Mouse (Mus musculus): ENCODE data around the gene Polh. TPM values are rescaled to one million over a fixed set of nuclear protein-coding genes. Genes with fewer than 3 reads are reported as not detected.

Gene Polh
- polyA plus RNA-seq, 1 experiment from 2014 or later = 8.9 TPM

GRCm38 (mm10) chr17:46123285-46123684, 79.2 kb downstream of the Polh start:
- DNase-seq (no peak), ATAC-seq (no peak)
- WGBS (ENCODE audit: insufficient replicate concordance) = 93% methylated on average over 4 of the region's 4 CpGs
- peaks cover 79% of the 10 kb centered on the region for H3K36me3 ChIP-seq (replicated peaks; ENCODE audit: insufficient read depth, low read length)
- H3K9ac ChIP-seq (replicated peaks) = no peak overlapping the region
- no peaks in the 10 kb centered on the region for H3K9me3 ChIP-seq (ENCODE audit: low read length)
- TF ChIP-seq CTCF (IDR thresholded peaks at IDR 0.05; ENCODE audit: low read depth) (no peak), EP300 (IDR thresholded peaks at IDR 0.05; ENCODE audit: low read depth) (no peak)
- no peak overlapping the region for H3K27ac ChIP-seq (ENCODE audit: low read depth)
- no peaks in the 10 kb centered on the region for H3K4me1 ChIP-seq (ENCODE audit: insufficient read depth)
- no peaks in the 10 kb centered on the region for H3K27me3 ChIP-seq (ENCODE audit: insufficient read depth, low read length)
- no peak overlapping the region for H3K4me2 ChIP-seq (ENCODE audit: low read depth, low read length)
- H3K4me3 ChIP-seq (ENCODE audit: low read depth, low read length) = no peak overlapping the region

- Histone ChIP-seq H3K9ac (replicated peaks) (no peak overlapping the region), H3K27me3 (ENCODE audit: insufficient read depth, low read length) (no peaks in the 10 kb centered on the region), H3K36me3 (replicated peaks; ENCODE audit: insufficient read depth, low read length) (peaks cover 79% of the 10 kb centered on the region), H3K4me3 (ENCODE audit: low read depth, low read length) (no peak overlapping the region), H3K9me3 (ENCODE audit: low read length) (no peaks in the 10 kb centered on the region), H3K27ac (ENCODE audit: low read depth) (no peak overlapping the region), H3K4me1 (ENCODE audit: insufficient read depth) (no peaks in the 10 kb centered on the region), H3K4me2 (ENCODE audit: low read depth, low read length) (no peak overlapping the region)
- ATAC-seq (no peak), DNase-seq (no peak)
- TF ChIP-seq CTCF (IDR thresholded peaks at IDR 0.05; ENCODE audit: low read depth) (no peak), EP300 (IDR thresholded peaks at IDR 0.05; ENCODE audit: low read depth) (no peak)
- 93% methylated on average over 4 of the region's 4 CpGs for WGBS (ENCODE audit: insufficient replicate concordance)
Measured at GRCm38 (mm10) chr17:46122791-46123190, 79.7 kb downstream of the Polh start.

MicroRNA genes within 50 kb of the gene (microRNA counts, 519-probe panel; counts per million panel counts)
- not detected for microRNA mmu-miR-693-3p
- not detected for microRNA mmu-miR-693-5p

Small RNAs within 50 kb of the gene (microRNA-seq; reads per million reads assigned to microRNA genes)
- gene Mir693 = not detected

Other genes with a start within 250 kb of the Polh start
- gene Vegfa, start 170.3 kb downstream of the Polh start, polyA plus RNA-seq (2015; fragmentation: Nextera tagmentation; extraction: Ambion mirVana) = 2.8 and 3.1 TPM in 2 replicates
- gene Mrps18a, start 91.7 kb downstream of the Polh start, polyA plus RNA-seq (2015; fragmentation: Nextera tagmentation; extraction: Ambion mirVana) = 52.0 and 55.6 TPM in 2 replicates
- gene Rsph9, start 58.4 kb downstream of the Polh start, polyA plus RNA-seq (2015; fragmentation: Nextera tagmentation; extraction: Ambion mirVana) = 1.7 and 1.8 TPM in 2 replicates
- gene Mad2l1bp, start 49.1 kb downstream of the Polh start, polyA plus RNA-seq (2015; fragmentation: Nextera tagmentation; extraction: Ambion mirVana) = 25.0 and 25.3 TPM in 2 replicates
- gene Gtpbp2, start 41.6 kb downstream of the Polh start, polyA plus RNA-seq (2015; fragmentation: Nextera tagmentation; extraction: Ambion mirVana) = 23.4 and 27.5 TPM in 2 replicates
- gene Xpo5, start 137 bp upstream of the Polh start, polyA plus RNA-seq (2015; fragmentation: Nextera tagmentation; extraction: Ambion mirVana) = 7.4 and 8.7 TPM in 2 replicates
- 23.9 and 24.8 TPM in 2 replicates for gene Polr1c, start 45.4 kb upstream of the Polh start, polyA plus RNA-seq (2015; fragmentation: Nextera tagmentation; extraction: Ambion mirVana)
- 62.6 and 68.7 TPM in 2 replicates for gene Yipf3, start 45.4 kb upstream of the Polh start, polyA plus RNA-seq (2015; fragmentation: Nextera tagmentation; extraction: Ambion mirVana)
- gene Lrrc73, start 50.9 kb upstream of the Polh start, polyA plus RNA-seq (2015; fragmentation: Nextera tagmentation; extraction: Ambion mirVana) = 0.12 TPM in 1 of 2 replicates, not detected in the other
- 5.6 and 6.2 TPM in 2 replicates for gene Tjap1, start 80.4 kb upstream of the Polh start, polyA plus RNA-seq (2015; fragmentation: Nextera tagmentation; extraction: Ambion mirVana)
- not detected in 2 replicates for gene Dlk2, start 94.8 kb upstream of the Polh start, polyA plus RNA-seq (2015; fragmentation: Nextera tagmentation; extraction: Ambion mirVana)
- 1.5 TPM in 2 replicates for gene Abcc10, start 125.7 kb upstream of the Polh start, polyA plus RNA-seq (2015; fragmentation: Nextera tagmentation; extraction: Ambion mirVana)
- gene Zfp318, start 181.1 kb upstream of the Polh start, polyA plus RNA-seq (2015; fragmentation: Nextera tagmentation; extraction: Ambion mirVana) = 1.6 and 2.2 TPM in 2 replicates
- not detected in 2 replicates for gene Crip3, start 226.3 kb upstream of the Polh start, polyA plus RNA-seq (2015; fragmentation: Nextera tagmentation; extraction: Ambion mirVana)
- gene Slc22a7, start 235.8 kb upstream of the Polh start, polyA plus RNA-seq (2015; fragmentation: Nextera tagmentation; extraction: Ambion mirVana) = 0.18 and 0.34 TPM in 2 replicates

All from liver, postnatal 0 days (tissue).